Mouse (Mus musculus) embryo, embryonic 11.5 days (tissue): ENCODE measurements around the gene Atf7.

Experiments used
- DNase-seq: peaks from one replicate; pipeline ENCODE4 v3.0.0-alpha.2; 2012; ENCODE audit warnings: low read depth, low spot score

The Atf7 gene

DNA sequence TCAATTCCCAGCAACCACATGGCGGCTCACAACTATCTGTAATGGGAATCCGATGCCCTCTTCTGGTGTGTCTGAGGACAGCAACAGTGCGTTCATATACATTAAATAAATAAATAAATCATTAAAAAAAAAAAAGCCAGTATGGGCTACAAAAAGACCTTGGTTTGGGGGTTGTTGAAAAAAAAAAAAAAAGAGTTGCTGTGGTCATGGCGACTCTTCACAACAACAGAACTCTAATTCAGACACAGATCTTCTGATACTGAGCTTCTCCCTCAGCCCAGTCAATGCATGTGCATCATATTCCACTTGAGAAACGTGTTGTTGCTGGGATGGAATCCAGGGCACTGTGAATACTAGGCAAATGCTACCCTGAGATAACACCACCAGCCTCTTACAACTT lies 72.7 kb downstream of the Atf7 start:
- no peak for DNase-seq

DNA sequence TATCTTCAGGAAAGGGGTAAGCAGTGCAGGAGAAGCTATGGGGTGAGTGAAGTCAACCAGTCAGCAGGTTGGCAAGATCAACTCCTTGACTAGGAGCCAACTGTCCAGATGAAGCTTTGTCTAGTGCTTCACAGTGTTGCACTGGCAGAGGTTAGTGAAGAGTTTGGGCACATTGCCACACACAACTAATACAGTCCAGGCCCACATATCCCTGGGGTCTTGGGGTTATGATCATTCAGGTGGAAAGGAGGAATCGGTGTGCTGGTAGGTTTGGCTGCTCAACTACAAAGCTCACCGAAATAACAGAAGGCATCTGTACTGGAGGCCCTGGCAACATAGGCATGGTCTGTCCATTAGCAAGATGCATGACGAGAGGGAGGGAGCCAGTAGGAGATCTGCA lies 77.8 kb downstream of the Atf7 start:
- no peak for DNase-seq

DNA sequence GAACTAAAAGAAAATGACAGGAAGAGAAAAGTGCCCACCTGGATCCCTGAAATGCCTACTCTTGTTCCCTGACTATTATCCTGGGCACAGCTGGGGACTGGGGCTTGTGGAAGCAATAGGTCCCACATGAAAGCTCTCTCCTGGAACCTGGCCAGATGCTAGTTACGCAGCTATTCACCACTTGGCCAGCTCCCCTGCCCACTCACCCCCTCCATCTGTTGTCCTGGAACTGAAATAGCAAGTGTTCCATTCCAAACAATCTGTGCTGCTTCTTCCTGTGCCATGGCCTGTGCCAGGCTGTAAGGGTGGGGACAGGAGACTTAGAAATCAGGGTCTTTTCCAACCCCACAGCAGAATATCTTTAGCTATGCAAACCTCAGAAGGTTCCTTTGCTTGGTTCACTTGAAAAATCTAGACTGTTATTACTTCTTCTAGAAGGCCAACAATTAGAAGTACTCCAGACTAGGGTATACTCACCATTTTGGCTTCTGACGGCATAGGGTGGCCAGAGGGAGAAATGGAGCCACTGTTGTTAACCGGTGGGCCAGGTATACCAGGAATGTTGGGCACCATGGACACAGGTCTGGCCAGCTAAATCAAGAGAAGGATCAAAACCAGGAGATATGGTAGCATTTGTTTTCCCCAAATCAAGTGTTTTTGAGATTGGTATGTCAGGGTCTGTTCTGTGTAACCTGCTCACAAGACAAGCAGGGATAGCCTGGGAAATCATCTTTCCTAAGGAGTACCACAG lies 78.4 kb downstream of the Atf7 start:
- no peak for DNase-seq

DNA sequence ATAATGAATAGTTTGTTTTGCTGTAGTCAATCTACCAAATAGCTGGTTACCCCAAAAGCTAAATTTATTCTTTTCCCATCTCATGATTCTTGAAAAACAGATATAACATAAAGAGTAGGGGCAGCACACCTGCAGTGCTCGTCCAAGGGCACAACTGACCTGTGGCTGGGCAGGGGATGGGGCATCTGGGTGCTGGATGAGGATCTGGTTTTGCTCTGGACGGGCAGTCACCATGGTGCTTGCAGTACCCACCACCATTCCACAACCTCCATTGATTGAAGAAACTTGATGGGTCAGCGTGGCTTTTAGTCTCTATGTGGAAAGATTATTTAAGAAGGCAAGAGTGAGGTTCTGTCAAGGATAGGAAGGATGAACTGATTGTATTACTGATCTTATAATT lies 79.0 kb downstream of the Atf7 start:
- no peak for DNase-seq

DNA sequence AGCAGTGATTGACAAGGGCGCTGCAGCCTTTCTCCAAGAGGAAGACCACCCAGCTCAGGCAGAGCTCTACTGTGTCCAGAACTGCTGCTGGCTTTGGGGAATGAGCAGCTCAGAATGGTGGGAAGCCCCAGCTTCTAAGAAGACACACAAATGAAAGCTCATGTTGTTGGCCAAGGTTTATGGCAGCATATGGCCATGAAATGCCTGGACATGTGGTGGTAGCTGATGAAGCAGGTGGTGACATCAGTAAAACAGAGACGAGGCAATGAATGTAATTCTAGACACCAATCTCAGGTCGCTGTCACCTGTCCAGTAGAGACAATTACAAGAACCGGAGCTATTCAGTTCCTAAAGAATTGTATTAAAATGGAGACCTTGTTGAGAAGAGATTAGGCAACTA lies 80.5 kb downstream of the Atf7 start:
- no peak for DNase-seq

DNA sequence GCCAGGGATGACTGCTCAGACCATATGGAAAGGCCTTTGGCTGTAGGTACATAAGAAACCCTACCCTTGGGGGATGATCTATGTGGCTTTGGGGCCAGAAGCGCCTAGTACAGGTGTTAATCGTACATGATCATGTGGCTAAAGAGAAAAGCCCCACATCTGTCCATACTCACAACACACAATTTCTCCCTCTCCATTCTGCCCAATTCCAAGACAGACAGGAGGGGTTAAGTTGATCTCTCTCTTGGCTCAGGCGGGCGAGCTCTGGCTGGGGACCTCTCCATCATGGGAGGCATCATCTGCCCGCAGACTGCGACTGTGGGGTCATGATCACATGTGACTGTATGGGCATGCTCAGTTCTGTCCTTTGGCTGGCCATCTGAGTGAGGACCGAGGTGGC lies 91.3 kb downstream of the Atf7 start:
- no peak for DNase-seq

DNA sequence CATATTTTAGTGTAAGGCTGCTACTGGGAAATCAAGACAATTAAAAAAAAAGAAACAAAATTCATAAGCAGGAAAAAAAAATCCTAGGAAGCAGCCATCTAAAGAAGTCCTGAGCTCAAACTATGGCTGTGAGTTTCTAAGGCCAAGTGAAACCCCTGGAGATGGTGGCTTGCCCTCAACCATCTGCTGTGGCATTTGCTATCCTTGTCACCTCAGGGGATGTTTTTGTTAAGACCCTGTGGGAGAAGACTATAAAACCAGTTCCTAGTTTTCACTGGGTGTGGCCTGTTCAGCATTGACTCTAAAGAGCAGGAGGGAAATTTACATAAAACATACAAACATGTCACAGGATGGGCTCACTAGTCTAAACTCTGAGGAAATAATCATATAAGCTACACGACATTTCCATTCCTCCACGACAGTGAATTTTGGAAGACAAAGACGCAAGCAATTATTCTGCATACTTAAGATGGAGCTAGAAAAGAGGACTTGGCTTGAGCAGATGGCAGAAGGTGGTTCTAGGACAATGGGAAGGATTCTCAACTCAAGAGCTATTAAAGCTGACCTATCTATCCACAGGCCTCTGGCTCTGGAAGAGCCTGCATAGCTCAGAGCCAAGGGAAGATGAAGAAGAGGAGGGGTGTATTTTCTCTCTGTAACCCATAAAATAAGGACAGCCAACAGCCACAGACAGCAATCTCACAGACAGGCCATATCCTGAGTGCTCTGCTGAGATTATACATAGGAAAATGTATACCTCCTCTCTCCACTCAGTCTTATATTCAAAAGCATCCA lies 93.0 kb downstream of the Atf7 start:
- no peak for DNase-seq

DNA sequence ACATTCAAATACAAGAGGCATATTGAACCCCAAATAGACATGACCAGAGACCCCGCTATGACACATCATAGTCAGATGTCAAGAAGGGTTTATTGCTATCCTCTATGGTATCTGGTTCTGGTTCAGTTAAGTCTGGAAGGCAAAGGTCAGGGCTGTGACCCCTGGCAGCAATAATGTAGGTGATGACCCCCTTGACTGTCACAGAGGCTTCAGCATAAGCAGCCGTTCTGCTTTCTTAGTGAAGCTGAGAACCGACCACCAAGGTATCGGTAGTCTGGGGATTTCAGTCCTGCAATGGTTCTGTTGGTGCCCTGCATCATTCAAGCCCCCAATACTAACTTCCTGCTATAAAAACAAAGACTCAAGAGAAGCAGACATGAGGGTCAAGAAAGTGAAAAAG lies 93.7 kb downstream of the Atf7 start:
- DNase-seq = no peak

DNA sequence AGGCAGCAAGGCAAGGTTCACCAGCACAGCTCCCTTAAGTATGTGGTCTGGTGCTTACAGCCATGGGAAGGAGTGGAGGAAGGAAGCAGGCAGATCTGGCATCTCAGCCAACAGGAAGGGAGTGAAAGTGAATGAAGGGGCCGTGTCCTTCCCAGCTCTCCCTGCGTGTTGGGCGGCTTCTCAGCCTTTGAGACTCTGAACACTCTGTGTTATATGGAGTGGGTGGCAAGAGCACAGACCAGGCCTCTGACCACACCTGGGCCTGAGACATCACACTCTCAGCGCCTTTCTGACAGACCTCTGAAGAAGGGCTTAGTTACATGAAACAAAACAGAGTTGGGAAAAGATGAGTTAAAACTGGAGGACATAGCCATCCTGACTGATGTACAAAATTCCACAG lies 94.7 kb downstream of the Atf7 start:
- no peak for DNase-seq

DNA sequence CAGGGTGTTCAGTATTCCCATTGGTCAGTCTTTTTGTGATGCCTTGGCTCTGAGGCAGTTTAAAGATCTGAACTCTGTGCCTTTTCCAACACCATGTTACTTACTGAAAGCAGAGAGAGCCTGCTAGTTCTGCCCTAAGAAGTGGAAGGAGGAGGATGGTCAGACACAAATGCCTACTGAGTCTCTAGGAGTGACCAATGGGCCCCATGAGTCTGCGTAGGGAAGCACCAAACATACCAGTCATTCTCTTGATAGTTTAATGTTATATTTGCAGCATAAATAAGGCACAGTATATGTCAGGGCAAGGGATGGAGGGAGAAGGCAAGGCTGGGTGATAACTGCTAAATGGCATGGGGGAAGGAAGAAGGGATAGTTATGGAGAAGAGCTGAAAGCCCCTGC lies 96.9 kb downstream of the Atf7 start:
- DNase-seq = no peak

DNA sequence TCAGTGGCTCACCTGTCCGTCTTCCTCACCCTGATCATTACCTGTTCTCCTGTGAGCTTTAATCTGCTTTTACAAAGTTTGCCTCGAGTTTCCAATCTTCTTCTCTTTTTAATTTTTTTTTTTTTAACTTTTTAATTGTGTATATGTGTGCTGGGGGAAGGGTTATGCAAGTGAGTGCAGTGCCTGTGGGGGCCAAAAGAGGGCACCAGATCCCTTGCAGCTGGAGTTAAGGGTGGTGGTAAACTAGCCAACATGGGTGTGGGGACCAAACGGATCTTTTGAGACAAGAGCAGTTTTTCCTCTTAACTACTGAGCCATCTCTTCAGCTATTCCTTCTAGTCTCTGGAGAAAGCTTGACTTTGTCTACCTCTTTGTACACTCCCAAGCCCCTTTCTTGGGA lies 97.3 kb downstream of the Atf7 start:
- DNase-seq = no peak

DNA sequence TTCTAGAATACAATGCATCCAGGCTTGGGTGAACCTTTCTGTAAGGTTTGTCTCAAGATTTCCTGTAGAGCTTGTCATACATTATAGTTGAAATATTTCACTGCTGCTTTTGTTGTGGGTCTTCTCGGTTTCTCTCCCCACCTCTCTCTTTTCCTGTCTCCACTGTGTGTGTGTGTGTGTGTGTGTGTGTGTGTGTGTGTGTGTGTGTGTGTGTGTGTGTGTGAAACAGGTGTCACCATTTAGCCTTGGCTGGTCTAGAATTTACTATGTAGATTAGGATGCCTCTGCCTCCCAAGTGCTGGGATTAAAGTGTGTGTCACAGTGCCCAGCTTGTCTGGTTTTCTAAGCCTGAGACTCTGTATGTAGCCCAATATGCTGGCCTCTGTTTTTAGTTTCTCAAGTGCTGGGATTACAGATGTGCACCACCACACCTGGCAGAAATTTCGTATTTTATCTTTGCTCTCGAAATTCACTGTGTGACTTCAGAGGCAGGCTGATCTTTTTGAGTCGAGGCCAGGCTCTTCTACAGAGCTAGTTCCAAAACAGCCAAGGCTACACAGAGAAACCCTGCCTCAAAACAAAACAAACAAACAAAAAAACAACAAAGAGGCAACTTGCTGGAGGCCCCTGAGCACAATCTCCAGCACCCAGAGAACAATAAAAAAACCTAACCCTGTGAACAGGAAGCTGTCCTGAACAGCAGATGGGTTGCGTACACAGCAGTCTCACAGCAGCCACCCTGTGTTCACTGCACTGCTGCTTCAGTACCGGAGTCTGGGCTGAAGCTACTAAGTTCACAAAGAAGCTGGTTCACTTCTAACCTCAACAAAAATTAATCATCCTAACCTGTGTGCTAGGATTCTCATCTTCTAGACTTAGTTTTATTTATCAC lies 98.9 kb downstream of the Atf7 start:
- DNase-seq = no peak

DNA sequence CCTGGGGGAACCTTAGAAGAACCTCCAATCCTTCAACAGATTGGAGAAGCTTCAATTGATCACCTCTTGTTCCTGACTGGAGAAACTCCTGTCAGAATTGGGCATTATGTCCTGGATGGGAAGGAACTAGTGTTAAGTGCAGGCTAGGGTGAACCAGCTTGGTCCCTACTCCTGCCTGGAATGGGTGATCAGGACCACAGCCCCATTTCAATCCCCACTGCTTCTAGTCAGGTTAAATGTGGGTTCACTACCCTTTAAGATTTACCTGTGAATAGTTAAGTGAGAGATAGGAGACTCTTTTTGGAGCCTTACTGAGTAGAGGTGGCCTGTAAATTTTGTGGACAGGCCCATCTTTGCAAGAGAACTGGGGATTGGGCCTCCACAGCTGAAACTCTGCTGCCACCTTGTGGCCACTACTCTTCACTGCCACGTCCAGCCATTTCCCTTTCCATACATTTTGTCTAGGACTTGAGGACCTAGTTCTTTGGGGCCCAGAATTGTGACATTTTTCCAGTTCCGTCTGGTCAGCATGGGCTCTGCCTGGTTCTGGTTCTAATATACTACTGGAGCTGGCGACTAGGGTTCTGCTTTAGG lies 100.3 kb downstream of the Atf7 start, which contains the start of gene Npff:
Npff (minus strand) TSS at position 51 of the 594 bp plus-strand sequence.
- DNase-seq = peak; percentile 62

DNA sequence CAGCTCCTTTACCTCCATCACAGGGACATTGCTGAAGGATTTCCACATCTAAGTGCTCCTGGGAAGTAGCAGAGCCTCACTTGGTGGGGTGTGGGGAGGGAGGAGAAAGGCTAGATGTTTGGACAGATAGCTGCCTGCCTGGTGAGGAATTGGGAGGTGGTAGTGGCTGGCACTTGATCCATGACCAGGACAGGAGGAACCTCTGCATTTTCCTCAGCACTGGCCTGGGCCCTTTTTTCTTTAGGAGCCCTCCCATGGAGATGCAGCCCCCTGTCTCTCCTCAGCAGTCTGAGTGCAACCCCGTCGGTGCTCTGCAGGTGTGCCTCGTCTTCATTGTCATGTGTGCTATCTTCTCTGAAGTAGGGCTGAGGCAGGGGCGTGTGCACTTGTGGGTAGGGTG lies 103.8 kb downstream of the Atf7 start:
- DNase-seq = no peak

DNA sequence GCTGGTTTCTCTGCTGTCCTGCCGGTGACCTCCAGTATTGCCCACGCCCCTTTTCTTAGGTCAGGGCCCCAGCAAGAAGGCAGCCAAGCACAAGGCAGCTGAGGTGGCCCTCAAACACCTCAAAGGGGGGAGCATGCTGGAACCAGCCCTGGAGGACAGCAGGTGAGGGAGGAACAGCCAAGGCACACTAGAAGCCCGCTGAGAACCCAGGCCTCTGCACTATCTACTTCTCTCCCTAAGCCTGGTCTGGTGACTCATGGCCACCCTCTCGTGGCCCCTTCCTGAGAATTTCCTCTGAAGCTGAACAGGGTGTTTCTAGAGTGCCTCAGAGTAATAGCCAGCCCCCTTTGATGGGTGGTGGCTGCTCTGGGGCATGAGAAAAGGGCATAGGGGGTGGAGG lies 104.8 kb downstream of the Atf7 start:
- DNase-seq = no peak

DNA sequence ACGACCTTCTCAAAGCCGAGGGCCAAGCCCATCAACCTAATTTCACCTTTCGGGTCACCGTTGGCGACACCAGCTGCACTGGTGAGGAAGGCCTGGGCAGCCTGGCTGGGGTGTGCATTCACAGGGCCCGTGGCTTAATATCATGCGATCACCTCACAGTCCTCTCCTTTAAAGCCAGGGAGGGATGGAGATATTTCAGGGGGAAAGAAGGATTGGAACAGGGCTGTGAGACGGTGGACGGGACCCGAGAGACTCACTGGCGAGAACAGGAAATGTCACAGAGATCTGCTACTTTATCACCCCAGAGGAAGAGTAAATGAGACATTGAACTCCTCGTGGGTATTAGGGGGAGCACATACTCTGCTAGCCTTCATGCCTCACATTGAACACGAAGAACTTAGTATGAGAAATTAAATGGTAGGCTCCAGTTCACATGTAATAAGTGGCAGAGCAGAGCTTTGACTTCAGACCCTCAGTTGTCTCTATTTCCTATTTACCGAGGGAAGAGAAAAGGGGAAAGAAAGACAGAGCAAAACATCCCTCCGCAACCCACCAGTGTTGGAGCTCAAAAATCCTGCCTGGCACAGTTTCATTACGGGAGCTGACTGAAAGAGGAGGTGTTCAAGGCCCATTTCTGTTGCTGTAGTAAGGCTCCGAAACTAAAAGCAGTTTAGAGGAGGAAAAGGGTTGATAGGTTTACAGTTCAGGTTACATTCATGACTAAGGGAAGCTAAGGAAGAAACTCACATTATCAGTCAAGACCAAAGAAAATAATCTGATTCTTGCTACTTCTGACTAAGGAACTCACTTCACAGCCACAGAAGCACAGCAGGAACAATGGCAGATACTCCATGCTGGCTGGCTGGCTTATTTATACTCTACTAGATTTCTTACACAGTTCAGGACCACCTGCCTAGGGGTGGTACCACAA lies 105.8 kb downstream of the Atf7 start:
- DNase-seq = no peak

DNA sequence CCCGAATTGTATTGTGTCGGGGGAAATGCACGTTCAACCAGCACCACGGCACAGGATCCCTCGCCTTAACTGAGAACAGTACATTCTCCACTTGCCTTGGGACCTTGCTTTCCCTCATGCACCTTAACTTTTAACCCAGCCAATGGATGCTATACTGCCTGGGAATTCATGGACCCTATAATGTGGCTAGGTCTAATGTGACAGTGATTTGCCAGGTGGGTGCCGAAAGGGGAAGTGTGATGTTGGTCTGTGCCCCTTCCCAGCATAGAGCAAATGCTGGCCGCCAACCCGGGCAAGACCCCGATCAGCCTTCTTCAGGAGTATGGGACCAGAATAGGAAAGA lies 106.4 kb downstream of the Atf7 start:
- DNase-seq = no peak

DNA sequence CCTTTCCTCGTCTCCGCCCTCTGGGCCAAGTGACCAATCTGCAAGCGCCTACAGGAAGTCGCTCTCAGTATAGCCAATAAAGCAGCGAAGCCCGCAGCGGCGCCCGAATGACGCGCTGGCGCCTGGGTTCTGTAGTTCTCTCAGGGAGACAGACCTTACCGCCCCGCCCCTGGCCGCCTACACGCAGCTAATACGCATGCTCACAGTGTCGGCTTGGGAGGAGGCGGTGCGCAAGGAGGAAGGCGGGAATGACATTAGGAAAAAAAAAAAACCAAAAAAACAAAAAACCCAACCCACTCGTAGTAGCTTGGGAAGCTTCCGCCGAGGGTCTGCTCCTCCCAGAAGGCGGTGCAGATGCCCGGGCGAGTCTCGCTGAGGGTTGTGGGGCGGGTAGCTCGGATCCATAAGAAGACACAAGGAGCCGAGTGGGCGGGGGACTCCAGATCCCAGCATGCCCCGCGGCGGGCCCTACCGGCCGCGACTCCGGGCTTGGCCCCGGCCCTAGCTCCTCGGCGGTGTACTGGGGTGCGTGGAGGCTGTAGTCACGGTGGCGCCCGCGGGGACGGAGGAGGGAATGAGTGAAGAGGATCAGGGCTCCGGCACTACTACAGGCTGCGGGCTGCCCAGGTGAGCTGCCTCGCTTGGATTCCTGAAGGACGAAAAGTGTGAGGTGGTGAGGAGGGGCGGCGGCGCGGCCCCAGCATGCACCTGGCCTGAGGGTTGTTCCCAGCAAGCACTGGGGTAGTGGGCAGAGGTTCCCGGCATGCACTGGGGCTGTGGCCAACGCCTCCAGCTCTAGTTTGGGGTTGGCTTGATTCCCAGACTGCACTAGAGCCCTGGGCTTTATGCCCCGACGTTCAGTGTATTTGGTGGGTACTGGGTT lies 107.0 kb downstream of the Atf7 start, which contains the start of gene Tarbp2:
Tarbp2 (plus strand) TSS at position 217 of the 883 bp plus-strand sequence.
- DNase-seq = peak; percentile 99

DNA sequence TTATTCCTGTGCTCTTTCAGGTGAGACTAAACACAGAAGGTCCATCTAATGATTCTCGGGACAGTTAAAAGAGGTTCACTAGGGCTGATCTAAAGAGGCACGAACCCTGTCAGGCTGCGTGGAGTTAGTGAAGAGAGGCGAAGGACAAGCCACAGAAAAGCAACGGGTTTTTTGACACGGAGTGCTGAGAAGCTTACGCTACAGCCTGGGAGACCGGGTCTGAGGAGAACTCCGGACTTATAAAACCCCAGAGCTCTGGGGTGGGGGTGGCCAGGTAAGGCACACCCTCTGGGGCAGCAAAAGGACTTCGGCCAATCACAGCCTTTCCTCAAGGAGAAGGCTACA lies 107.7 kb downstream of the Atf7 start:
- DNase-seq = no peak
